Mouse (Mus musculus) kidney, adult 2 months (tissue): ENCODE measurements around the gene Sgpp2. TPM values are rescaled to one million over a fixed set of nuclear protein-coding genes. Genes with fewer than 3 reads are reported as not detected.

Experiments
- DNase-seq: peaks from one replicate; pipeline ENCODE4 v3.0.0; 2021
- H3K27ac ChIP-seq: fragments of 200-500 bp; 2 replicates; pipeline ENCODE4 v1.5.1; 2012; ENCODE audit warnings: low read depth, low read length, control low read depth, inconsistent platforms; ENCODE audit not compliant: insufficient read depth
- H3K27me3 ChIP-seq: fragments of 200-500 bp; replicated peaks from 2 replicates; pipeline ENCODE4 v1.6.1; 2012; ENCODE audit warnings: mild to moderate bottlenecking, moderate library complexity, low read length, inconsistent platforms; ENCODE audit not compliant: control insufficient read depth, insufficient read depth
- H3K36me3 ChIP-seq: fragments of 200-500 bp; 2 replicates; pipeline ENCODE4 v1.6.1; 2012; ENCODE audit warnings: mild to moderate bottlenecking, moderate library complexity, low read length, inconsistent platforms; ENCODE audit not compliant: control insufficient read depth, insufficient read depth
- H3K4me1 ChIP-seq: fragments of 200-500 bp; 2 replicates; pipeline ENCODE4 v1.6.1; 2011; ENCODE audit warnings: low read length; ENCODE audit not compliant: control insufficient read depth, insufficient read depth
- H3K4me3 ChIP-seq: fragments of 200-500 bp; 2 replicates; pipeline ENCODE4 v1.5.1; 2011; ENCODE audit warnings: mild to moderate bottlenecking, low read depth, low read length, control low read depth; ENCODE audit not compliant: insufficient read depth
- CTCF ChIP-seq: fragments of 200-500 bp; conservative IDR thresholded peaks from 2 replicates; pipeline ENCODE4 v1.5.1; 2011; ENCODE audit warnings: low read depth, mild to moderate bottlenecking, control low read depth, low read length, moderate library complexity, mixed read lengths; ENCODE audit not compliant: insufficient read depth, insufficient read length
- POLR2A ChIP-seq: fragments of 200-500 bp; IDR thresholded peaks from one replicate; pipeline ENCODE4 v1.6.1; 2011; ENCODE audit warnings: low read depth, low read length, control low read depth
- WGBS: fragments of 180-500 bp; shearing (Covaris S2); methylation state at CpG from one replicate; pipeline ENCODE4 v1.1.7; 2018; 5-methylcytosine and 5-hydroxymethylcytosine counted together
- polyA plus RNA-seq: library from polyadenylated mRNA; depleted of rRNA; stranded (reverse); fragments of >200 nt; gene quantifications from 2 replicates; pipeline ENCODE4 v1.2.3, GENCODE M21; 2012

The Sgpp2 gene
- polyA plus RNA-seq, 1 experiment = 15.6 TPM

GRCm38 (mm10) chr1:78425793-78426700, 115.9 kb downstream of the Sgpp2 start:
- no peak for DNase-seq
- Histone ChIP-seq H3K27ac (peak overlapping the region; percentile 0; the same call in 1 of the 2 replicates), H3K4me3 (no peak overlapping the region), H3K36me3 (no peaks in the 10 kb centered on the region), H3K4me1 (peaks cover 5% of the 10 kb centered on the region; the same call in 1 of the 2 replicates), H3K27me3 (no peaks in the 10 kb centered on the region)
- 74% methylated on average over 7 of the region's 7 CpGs for WGBS
- TF ChIP-seq POLR2A = no peak
- TF ChIP-seq CTCF = no peak

GRCm38 (mm10) chr1:78426841-78427240, 116.7 kb downstream of the Sgpp2 start:
- no peak for DNase-seq
- TF ChIP-seq POLR2A (no peak), CTCF (no peak)
- H3K27ac ChIP-seq = no peak overlapping the region
- peaks cover 5% of the 10 kb centered on the region; the same call in 1 of the 2 replicates for H3K4me1 ChIP-seq
- 63% methylated on average over 3 of the region's 3 CpGs for WGBS
- H3K27me3 ChIP-seq = no peaks in the 10 kb centered on the region
- H3K4me3 ChIP-seq = no peak overlapping the region
- no peaks in the 10 kb centered on the region for H3K36me3 ChIP-seq

DNA sequence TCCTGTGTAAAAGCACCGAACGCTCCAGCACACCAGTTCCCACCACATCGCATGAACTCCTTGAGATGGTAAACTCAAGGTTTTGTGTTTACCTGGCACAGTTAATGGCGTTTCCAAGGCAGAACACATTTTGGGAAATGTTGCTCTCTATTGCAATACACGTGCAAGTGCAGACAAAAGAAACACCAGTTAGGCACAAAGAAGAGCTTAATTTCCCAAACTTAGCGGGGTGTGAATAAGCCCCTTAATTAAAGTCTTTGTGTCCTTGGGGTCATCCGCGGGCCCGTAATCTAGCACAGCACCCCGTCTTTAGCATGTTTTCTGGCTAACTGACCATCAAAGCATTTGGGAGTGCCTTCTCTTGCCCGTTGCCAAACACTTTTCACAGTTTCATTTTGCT, 118.7 kb downstream of the Sgpp2 start:
- H3K4me3 ChIP-seq = no peak overlapping the region
- TF ChIP-seq POLR2A (no peak), CTCF (no peak)
- H3K36me3 ChIP-seq = 0 out of 2 replicates have a peak, but pooled peaks cover 4% of the 10 kb centered on the region
- no peaks in the 10 kb centered on the region for H3K27me3 ChIP-seq
- 85% methylated on average over 11 of the region's 11 CpGs for WGBS
- no peak for DNase-seq
- H3K27ac ChIP-seq = no peak overlapping the region
- H3K4me1 ChIP-seq = peaks cover 5% of the 10 kb centered on the region; the same call in 1 of the 2 replicates

DNA sequence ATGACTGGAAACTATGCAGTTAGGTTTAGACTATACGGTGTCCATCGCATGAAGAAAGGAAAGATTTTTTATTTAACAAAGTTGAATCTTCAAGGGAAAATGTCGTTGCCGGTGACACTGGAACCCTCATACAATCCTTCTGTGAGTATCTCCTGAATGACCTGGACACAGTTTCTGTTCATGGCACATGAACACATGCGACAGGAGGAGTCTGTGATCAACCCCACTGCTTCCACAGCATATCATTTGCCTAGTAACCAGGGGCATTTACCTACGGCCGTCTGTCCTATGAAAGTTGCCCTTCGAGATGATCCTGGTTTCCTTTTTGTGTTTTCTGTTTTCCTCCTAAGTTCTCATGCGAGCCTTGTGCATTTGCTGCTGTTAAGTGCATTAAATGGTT, 123.3 kb downstream of the Sgpp2 start:
- Histone ChIP-seq H3K4me1 (peaks cover 4% of the 10 kb centered on the region; the same call in 1 of the 2 replicates), H3K27me3 (no peaks in the 10 kb centered on the region), H3K27ac (no peak overlapping the region), H3K4me3 (no peak overlapping the region), H3K36me3 (0 out of 2 replicates have a peak, but pooled peaks cover 4% of the 10 kb centered on the region)
- TF ChIP-seq POLR2A (no peak), CTCF (no peak)
- WGBS = 92% methylated on average over 9 of the region's 9 CpGs
- no peak for DNase-seq

DNA sequence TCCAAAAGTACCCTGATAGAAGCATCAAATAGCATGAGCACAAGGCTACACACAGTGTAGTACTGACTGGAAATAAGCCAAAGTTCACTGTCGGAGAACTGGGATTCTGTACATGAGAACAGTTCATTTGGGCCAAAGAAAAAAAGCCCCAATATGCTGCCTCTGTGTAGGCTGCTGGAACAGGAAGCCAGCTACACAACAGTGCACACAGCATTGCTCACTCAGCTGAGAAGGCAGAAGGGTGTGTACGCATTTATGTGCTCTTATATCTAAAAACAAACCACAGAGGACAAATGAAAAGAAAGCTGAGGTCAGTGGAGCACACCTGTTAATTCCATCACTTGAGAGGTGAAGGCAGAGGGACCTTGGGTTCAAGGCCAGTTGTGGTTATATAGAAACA, 125.8 kb downstream of the Sgpp2 start:
- DNase-seq = no peak
- H3K36me3 ChIP-seq = 0 out of 2 replicates have a peak, but pooled peaks cover 4% of the 10 kb centered on the region
- TF ChIP-seq CTCF (no peak), POLR2A (no peak)
- H3K27me3 ChIP-seq = no peaks in the 10 kb centered on the region
- peaks cover 13% of the 10 kb centered on the region; the same call in 1 of the 2 replicates for H3K4me1 ChIP-seq
- H3K27ac ChIP-seq = peak overlapping the region; percentile 59; the same call in 1 of the 2 replicates
- no peak overlapping the region for H3K4me3 ChIP-seq
- 31% methylated on average over 2 of the region's 2 CpGs for WGBS

GRCm38 (mm10) chr1:78436445-78436844, 126.3 kb downstream of the Sgpp2 start:
- H3K36me3 ChIP-seq = 0 out of 2 replicates have a peak, but pooled peaks cover 4% of the 10 kb centered on the region
- TF ChIP-seq POLR2A = no peak
- no peak for TF ChIP-seq CTCF
- no peak for DNase-seq
- peaks cover 16% of the 10 kb centered on the region; the same call in 1 of the 2 replicates for H3K4me1 ChIP-seq
- no peak overlapping the region for H3K27ac ChIP-seq
- 92% methylated on average over 1 of the region's 1 CpGs for WGBS
- H3K4me3 ChIP-seq = no peak overlapping the region
- no peaks in the 10 kb centered on the region for H3K27me3 ChIP-seq

DNA sequence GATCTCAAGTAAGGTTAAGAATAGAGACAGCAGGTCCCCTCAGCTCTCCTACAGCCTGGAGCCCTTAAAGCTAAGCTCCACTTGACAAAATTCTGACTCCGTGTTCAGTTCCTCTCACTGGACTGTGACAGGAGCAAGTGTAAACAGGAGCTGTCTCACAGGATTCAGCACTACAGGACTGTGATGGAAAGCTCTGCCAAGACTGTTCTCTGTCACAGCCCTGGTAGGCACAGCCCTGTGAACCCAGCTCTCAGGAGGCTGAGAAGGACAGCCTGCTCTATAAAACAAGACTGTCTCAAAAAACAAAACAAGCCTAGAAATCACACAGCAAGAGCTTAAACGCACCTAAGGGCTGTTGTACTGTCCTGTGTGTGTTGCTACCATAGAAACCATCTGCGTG, 127.0 kb downstream of the Sgpp2 start:
- Histone ChIP-seq H3K4me1 (peaks cover 18% of the 10 kb centered on the region; the same call in 1 of the 2 replicates), H3K36me3 (0 out of 2 replicates have a peak, but pooled peaks cover 2% of the 10 kb centered on the region), H3K4me3 (no peak overlapping the region), H3K27ac (peak overlapping the region; percentile 9; the same call in 1 of the 2 replicates), H3K27me3 (no peaks in the 10 kb centered on the region)
- DNase-seq = no peak
- WGBS = 56% methylated on average over 3 of the region's 3 CpGs
- no peak for TF ChIP-seq CTCF
- no peak for TF ChIP-seq POLR2A
